Mouse (Mus musculus): Measurements from ENCODE around the gene Cyld. TPM values are rescaled to one million over a fixed set of nuclear protein-coding genes. Genes with fewer than 3 reads are reported as not detected.
"Not testable (repeated sequence)": the region's sequence is repeated elsewhere in the genome, so short reads cannot be mapped to it uniquely, and the experiment has no call there.

Gene Cyld
- total RNA-seq, 2 experiments from 2014 or later, result 25.6 to 28.4 TPM

- DNase-seq, result no peak
Measured at GRCm38 (mm10) chr8:88686906-88687235, 10.0 kb upstream of the Cyld start.

GRCm38 (mm10) chr8:88689151-88689550 lies 7.7 kb upstream of the Cyld start:
- DNase-seq, result no peak

- DNase-seq, result no peak
Measured at GRCm38 (mm10) chr8:88689891-88690290, 6.9 kb upstream of the Cyld start.

GRCm38 (mm10) chr8:88691342-88691948 lies 5.4 kb upstream of the Cyld start:
- DNase-seq, result no peak

- DNase-seq, result no peak
Measured at GRCm38 (mm10) chr8:88691961-88692360, 4.9 kb upstream of the Cyld start.

- no peak for DNase-seq
Measured at GRCm38 (mm10) chr8:88692866-88693265, 4.0 kb upstream of the Cyld start.

- no peak for DNase-seq
Measured at GRCm38 (mm10) chr8:88693376-88693775, 3.5 kb upstream of the Cyld start.

GRCm38 (mm10) chr8:88694291-88694690 lies 2.5 kb upstream of the Cyld start:
- DNase-seq, result peak in 1 of 2 experiments; percentile 37

GRCm38 (mm10) chr8:88696228-88696627 lies 600 bp upstream of the Cyld start:
- DNase-seq, result no peak

- peak; percentile 45 to 65 for DNase-seq
Measured at GRCm38 (mm10) chr8:88697642-88698031, 809 bp downstream of the Cyld start.

GRCm38 (mm10) chr8:88698048-88698447 lies 1.2 kb downstream of the Cyld start:
- DNase-seq, result no peak

GRCm38 (mm10) chr8:88701611-88702010 lies 4.8 kb downstream of the Cyld start:
- DNase-seq, result no peak

GRCm38 (mm10) chr8:88702816-88703215 lies 6.0 kb downstream of the Cyld start:
- DNase-seq, result no peak

GRCm38 (mm10) chr8:88723256-88723963 lies 26.6 kb downstream of the Cyld start:
- no peak for DNase-seq

- DNase-seq, result peak; percentile 77 to 89
Measured at GRCm38 (mm10) chr8:88755175-88755791, 58.5 kb downstream of the Cyld start.

- DNase-seq, result no peak
Measured at GRCm38 (mm10) chr8:88761980-88762379, 65.2 kb downstream of the Cyld start.

GRCm38 (mm10) chr8:88771241-88771640 lies 74.4 kb downstream of the Cyld start:
- no peak for DNase-seq

- no peak for DNase-seq
Measured at GRCm38 (mm10) chr8:88774593-88775297, 77.9 kb downstream of the Cyld start.

GRCm38 (mm10) chr8:88775298-88775646 lies 78.4 kb downstream of the Cyld start:
- no peak for DNase-seq

- no peak for DNase-seq
Measured at GRCm38 (mm10) chr8:88780142-88780541, 83.3 kb downstream of the Cyld start.

GRCm38 (mm10) chr8:88781283-88781682 lies 84.5 kb downstream of the Cyld start:
- DNase-seq, result no peak

GRCm38 (mm10) chr8:88783722-88784121 lies 86.9 kb downstream of the Cyld start:
- no peak for DNase-seq

GRCm38 (mm10) chr8:88788335-88788734 lies 91.5 kb downstream of the Cyld start:
- not testable (repeated sequence) for DNase-seq
